Mouse (Mus musculus) mammary gland, adult 2 months (tissue): ENCODE data around the gene Dzip1l. TPM values are rescaled to one million over a fixed set of nuclear protein-coding genes. Genes with fewer than 3 reads are reported as not detected.

Source experiments
- polyA plus RNA-seq: library from polyadenylated mRNA; depleted of rRNA; stranded (reverse); fragments of >200 nt; gene quantifications from 2 replicates; pipeline ENCODE4 v1.2.3, GENCODE M21; 2012; ENCODE audit warnings: low replicate concordance; rRNA removed

Dzip1l gene
- polyA plus RNA-seq = 1.2 and 1.8 TPM in 2 replicates

GRCm38 (mm10) chr9:99629281-99630011, at the start of gene Dzip1l:
Dzip1l (plus strand) TSS chr9:99629496.

GRCm38 (mm10) chr9:99612202-99612601, 17.1 kb upstream of the Dzip1l start, which contains the start of gene A4gnt:
A4gnt (plus strand) TSS chr9:99612502.

GRCm38 (mm10) chr9:99717134-99717533, 87.8 kb downstream of the Dzip1l start, which contains the start of gene Cldn18:
Cldn18 (minus strand) TSS chr9:99717267.

Other genes starting within 250 kb of the Dzip1l start
- 9.4 and 10.1 TPM in 2 replicates for gene Mras, start 192.1 kb upstream of the Dzip1l start, polyA plus RNA-seq
- 0.19 TPM in 1 of 2 replicates, not detected in the other for gene Nme9, start 178.0 kb upstream of the Dzip1l start, polyA plus RNA-seq
- gene Armc8, start 60.6 kb upstream of the Dzip1l start, polyA plus RNA-seq = 7.7 and 19.9 TPM in 2 replicates
- 7.3 and 8.5 TPM in 2 replicates for gene Dbr1, start 53.7 kb upstream of the Dzip1l start, polyA plus RNA-seq
- 0.10 TPM in 1 of 2 replicates, not detected in the other for gene A4gnt, start 17.0 kb upstream of the Dzip1l start, polyA plus RNA-seq
- gene Cldn18, start 87.8 kb downstream of the Dzip1l start, polyA plus RNA-seq = 0.16 and 0.17 TPM in 2 replicates
- gene Sox14, start 246.7 kb downstream of the Dzip1l start, polyA plus RNA-seq = 0.11 and 0.35 TPM in 2 replicates